Mouse (Mus musculus) adrenal gland, adult 8-10 months (tissue): ENCODE measurements around the gene Olfr995. TPM values are rescaled to one million over a fixed set of nuclear protein-coding genes. Genes with fewer than 3 reads are reported as not detected.

Experiments used
- DNase-seq: peaks from one replicate; pipeline ENCODE4 v3.0.0; 2022
- total RNA-seq, 4 experiments: library from RNA; stranded (reverse); gene quantifications; 2 replicates each; pipeline ENCODE4 v1.2.4; 2022

Olfr995 gene
- total RNA-seq = not detected

DNA sequence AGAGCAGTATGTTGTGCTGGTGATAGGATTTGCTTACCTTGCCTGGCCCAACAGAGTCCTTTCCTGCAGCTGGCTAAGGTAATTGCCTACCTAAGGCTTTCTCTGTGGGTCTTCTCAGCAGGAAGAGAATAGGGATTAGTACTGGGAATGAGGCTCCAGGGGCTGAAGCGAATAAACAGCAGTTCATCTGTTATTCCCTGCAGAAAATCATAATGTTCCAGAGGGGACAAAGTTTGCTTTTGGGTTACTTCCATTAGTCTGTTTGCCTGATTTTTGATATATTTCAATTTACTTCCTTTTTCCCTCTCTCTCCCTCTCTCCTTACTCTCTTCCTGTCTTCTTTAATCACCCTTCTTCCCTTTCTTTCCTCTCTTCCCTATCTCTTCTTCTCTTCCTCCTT is at the start of gene Olfr995:
Gene Olfr995 (minus strand): TSS at position 101 of the 400 bp plus-strand sequence.
- DNase-seq = no peak

DNA sequence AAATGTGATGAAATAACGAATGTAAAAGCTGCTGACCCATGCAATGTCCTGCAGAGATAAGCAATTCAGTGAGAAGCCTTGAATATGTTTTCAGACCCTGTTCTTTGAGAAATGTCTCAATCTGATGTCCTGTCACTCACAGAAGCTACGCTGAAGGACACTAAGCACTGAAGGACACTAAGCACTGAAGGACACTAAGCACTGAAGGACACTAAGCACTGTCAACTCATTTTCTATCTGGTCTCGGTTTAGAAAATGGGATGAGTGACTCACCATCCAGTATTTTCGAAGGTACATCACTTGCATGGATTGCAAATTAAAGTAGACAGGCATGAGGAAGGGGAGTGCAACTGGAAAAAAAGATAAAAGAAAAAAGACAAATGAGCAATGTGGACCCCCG is 47.0 kb upstream of the Olfr995 start:
- DNase-seq = peak; percentile 35

DNA sequence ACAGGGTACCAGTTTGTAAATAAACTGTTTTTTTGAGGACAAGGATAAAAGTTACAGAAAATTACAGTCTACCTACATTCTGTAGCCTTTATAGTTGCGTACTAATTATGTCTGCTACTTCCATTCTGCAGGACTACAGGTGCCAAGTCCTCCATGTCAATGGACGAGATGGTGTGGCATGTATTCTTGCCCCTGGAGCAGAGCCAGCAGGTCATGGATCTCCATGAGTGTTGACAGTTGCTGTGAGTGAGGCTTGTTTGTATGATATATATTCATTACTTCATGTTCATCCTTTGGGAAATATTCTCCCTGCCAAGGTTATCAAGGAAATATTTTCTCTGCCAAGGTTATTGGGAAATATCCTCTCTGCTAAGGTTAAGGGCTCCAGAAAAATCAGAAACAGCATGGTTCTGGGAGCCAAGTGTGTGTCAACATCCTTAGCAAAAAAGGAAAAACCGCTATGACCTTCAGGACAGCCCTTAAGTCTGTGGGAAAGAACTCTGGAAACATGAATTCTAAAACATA is 23.4 kb upstream of the Olfr995 start:
- DNase-seq = peak; percentile 51

DNA sequence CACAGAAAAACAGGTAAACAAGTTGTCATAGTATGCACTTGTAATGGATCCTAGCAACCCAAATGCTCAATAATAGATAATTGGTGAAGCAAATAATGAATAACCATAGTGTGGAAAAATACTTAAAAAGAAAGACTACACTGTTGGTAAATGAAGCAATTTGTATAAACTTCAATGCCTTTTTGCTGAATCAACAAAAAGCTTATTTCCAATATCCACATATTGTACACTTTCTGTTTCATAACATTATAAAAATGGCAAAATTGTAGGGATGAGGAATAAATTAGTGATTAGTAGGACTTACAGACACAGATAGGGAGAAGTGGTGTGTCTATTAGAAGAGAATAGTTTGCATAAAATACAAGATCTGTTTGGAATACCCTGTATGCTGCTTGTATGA is 893 bp downstream of the Olfr995 start:
- no peak for DNase-seq

DNA sequence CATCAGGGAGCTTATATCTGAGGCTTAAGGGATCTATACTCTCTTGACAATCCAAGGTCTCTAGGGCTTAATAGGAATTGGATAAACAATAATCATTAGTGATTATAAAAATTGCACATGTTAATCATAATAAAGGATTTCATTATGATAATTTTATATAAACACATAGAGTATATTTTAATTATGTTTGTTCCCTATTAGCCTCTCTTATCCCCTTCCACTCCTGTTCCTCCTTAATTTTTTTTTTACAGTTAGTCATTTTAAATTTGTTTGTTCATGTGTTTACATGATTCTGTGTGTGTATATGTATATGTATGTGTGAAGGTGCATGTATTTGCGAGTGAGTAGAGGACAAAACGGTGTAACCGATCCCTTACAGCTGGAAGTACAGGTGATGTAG is 7.1 kb downstream of the Olfr995 start, which contains the start of gene Olfr994:
Gene Olfr994 (minus strand): TSS at position 101 of the 400 bp plus-strand sequence.
- DNase-seq = no peak

DNA sequence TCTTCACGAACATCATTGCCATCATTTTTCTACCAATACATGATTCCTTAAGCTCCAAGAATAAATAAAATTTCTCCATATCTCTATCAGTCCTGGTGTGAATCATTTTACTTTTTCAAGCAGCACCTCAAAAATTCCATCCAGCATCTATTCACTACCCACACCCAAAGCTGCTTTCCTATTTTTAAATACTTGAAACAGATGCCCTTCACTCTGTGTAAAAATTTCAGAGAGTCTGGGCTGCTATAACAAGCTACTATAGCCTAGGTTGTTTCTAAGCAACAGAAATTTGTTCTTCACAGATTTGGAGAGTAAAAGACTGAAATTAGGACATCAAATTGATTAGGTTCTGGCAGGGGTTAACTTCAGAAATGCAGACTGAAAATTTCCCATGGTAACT is 17.5 kb downstream of the Olfr995 start:
- DNase-seq = no peak

DNA sequence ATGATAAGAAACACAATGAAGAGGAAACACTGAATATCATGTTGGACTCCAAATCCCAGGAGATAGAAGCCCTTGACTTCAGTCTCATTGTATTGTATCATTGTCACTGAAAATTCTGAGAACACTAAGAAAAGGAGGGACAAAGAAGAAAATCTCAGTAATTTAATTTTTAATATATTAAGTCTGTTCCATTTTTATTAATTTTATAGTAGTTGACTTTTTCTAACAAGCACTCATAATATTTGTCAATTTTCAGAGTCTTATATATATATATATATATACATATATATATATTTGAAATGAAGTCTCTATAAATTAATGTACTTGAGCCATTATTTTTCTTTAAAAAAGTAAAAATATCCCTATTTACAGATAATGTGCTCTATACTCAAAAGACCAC is 28.7 kb downstream of the Olfr995 start, which contains the start of gene Olfr993:
Gene Olfr993 (minus strand): TSS at position 101 of the 400 bp plus-strand sequence.
- no peak for DNase-seq

DNA sequence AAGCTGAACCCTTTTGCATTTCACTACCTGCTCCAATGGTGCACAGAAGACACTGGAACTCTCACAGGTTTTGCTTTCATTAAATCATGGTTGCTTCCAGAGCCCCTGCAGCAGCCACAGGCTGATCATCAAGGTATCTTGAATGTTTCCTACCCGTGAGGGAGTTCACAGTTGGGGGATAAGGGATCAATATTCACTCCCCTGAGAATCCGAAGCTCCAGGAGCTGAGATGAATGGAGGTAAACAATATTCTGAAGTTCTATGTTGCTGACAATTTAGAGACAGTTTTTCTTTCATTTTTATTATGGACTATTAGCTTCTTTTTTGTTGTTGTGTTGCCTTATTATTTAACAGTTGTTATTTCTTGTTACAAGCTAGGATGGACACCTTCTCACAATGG is 34.1 kb downstream of the Olfr995 start, which contains the start of gene Olfr992:
Gene Olfr992 (minus strand): TSS at position 101 of the 400 bp plus-strand sequence.
- DNase-seq = no peak

Other genes with a start within 250 kb of the Olfr995 start
- 10 to 100 TPM; 14.3 to 30.9 (median 24.9) TPM for gene Lrrc55, start 246.4 kb downstream of the Olfr995 start, total RNA-seq
- gene Olfr987, start 104.3 kb downstream of the Olfr995 start, total RNA-seq = not detected
- not detected for gene Olfr988, start 80.4 kb downstream of the Olfr995 start, total RNA-seq
- gene Olfr992, start 34.2 kb downstream of the Olfr995 start, total RNA-seq = not detected
- not detected for gene Olfr993, start 28.8 kb downstream of the Olfr995 start, total RNA-seq
- not detected for gene Olfr994, start 7.2 kb downstream of the Olfr995 start, total RNA-seq
- under 1 TPM; 0.26 to 0.66 (median 0.48) TPM for gene 4833423E24Rik, start 75.4 kb upstream of the Olfr995 start, total RNA-seq
- not detected for gene Olfr996, start 135.6 kb upstream of the Olfr995 start, total RNA-seq
- gene Olfr998, start 145.3 kb upstream of the Olfr995 start, total RNA-seq = not detected
- not detected for gene Olfr1000, start 168.3 kb upstream of the Olfr995 start, total RNA-seq
- not detected for gene Olfr1002, start 207.1 kb upstream of the Olfr995 start, total RNA-seq
- gene Olfr154, start 220.8 kb upstream of the Olfr995 start, total RNA-seq = not detected
- not detected for gene Olfr1006, start 235.1 kb upstream of the Olfr995 start, total RNA-seq
- gene Olfr1008, start 245.8 kb upstream of the Olfr995 start, total RNA-seq = not detected